Mouse (Mus musculus): ENCODE results near the gene Cpsf4l.

DNA sequence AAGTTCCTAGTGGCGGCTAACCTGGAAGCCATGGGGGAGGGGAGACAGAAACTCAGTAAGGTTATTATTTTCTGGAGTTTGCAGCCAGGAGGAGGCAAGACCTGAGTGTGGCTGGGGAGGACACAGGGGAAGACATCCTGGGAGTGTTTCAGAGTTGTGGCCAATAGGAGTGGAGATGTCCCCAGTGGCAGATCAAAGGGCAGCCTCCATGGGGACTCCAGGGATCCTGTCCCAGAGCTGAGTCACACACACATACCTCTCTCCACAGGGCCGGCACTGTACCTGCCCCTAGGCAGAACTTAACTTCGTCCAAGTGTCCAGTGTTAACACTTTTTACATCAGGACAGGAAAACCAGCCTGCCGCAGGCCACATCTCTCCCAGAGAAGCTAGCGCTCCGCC lies 25.3 kb upstream of the Cpsf4l start:
- TF ChIP-seq POLR2A (IDR thresholded peaks at IDR 0.05; ENCODE audit: low read depth, low read length): no peak
- TF ChIP-seq CTCF (IDR thresholded peaks at IDR 0.05; ENCODE audit: extremely low read depth, insufficient read length, insufficient replicate concordance, low read depth, low read length): no peak
